Mouse (Mus musculus) B cell, adult 2 months (primary cell): ENCODE results near the gene Pknox1.

ENCODE experiments used
- DNase-seq, 2 experiments: peaks; one replicate each; pipeline ENCODE4 v3.0.0; 2022

Gene Pknox1

DNA sequence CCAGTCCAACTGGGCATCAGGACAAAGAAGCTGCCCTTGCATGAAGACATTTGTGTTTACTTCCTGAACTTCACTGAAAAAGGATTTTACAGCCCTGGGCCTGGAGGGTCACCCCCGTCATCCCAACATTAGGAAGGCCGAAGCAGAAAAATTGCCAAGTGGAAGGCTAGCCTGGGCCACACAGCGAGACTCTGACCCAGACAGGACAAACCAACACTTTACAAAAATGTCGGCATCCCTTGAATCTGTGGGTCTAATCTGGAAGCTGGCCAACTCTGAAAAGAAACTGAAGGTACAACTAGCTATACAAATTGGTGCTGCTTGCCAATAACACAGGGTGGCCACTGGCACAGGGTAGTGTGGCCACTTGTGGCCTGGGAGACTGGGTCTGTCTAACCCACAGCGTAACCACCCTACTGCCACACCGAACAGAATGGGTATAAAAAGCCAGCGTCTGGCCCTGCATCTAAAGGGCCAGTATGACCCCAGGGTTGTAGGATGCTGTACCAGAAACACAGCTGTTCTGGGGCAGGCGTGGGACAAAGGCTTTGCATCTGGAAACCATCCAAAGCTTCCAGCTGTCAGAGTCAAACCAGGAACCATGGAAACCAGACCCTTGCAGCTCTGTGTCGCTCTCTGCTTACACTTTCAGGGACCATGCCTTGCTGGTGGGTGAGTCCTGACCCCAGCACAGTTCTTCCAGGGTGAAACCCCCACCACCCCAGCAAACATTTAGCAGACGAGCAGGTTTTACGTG lies 7.2 kb upstream of the Pknox1 start:
- DNase-seq: no peak

GRCm38 (mm10) chr17:31557947-31558542 lies 6.5 kb upstream of the Pknox1 start:
- DNase-seq: no peak

GRCm38 (mm10) chr17:31559021-31559789 lies 5.3 kb upstream of the Pknox1 start:
- DNase-seq: no peak

- peak; percentile 36 to 41 for DNase-seq
Observed at GRCm38 (mm10) chr17:31563632-31564014, 911 bp upstream of the Pknox1 start.

- DNase-seq: no peak
Observed at GRCm38 (mm10) chr17:31564858-31565140, 265 bp downstream of the Pknox1 start.

DNA sequence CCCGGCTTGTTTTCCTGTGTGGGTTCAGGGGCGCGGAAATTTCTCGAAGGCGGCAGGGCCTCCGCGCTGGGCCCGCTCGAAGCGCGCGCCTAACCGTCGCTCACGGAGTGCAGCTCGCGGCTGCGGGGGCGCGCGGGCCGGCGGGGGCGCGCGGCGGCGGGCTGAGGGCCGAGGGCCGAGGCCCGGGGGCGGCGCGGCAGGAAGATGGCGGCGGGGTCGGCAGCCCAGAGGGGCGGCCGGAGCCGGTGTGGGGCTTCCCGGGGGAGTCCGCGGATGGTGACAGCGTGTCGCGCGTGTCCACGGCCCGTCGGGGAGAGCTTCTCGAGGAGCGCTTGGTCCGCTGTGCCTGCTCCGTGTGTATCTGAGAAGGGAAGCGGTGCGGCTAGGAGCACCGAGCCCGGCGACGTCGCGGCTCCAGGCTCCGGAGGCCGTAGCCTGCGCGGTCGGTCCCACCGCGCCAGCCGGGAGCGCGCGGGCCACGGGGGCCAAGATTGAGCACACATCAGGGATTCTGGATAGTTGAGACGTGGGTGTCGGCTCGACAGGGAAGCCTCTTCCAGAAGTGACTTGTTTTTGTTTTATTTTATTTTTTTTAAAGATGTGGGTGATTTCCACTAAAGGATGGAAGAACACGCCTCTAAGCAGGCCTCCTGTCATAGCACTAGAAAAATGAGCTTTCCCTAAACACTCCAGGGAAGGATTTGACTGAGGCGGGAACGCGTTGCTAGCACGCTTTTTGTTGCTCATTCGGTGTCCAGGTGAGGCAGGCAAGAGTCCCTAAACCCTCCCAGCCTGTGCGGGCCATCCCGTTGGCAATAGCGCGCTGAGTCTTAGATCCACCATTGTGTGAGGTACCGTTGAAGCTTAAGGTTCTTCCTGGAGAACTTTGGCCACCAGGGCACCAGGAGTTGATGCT lies 865 bp downstream of the Pknox1 start:
- DNase-seq: peak; percentile 56 to 65

- no peak for DNase-seq
Observed at GRCm38 (mm10) chr17:31566276-31566675, 1.7 kb downstream of the Pknox1 start.

DNA sequence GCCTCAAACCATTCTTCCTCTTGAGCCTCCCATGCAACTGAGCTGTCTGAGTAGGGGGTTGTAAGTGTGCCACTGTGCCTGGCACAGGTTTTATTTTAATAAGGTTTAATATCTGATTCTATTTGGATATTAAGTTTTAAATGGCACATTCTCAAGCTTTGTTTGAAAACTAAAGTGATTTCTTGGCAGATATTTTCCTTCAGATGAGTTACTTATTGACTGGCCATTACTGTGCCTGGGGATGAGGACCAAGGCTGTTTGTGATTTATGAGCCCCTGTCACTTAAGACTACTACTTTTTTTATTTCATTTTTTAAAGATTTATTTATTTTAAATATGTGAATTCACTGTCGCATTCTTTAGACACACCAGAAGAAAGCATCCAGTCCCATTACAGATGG lies 5.2 kb downstream of the Pknox1 start:
- no peak for DNase-seq

- DNase-seq: peak; percentile 9 to 16
Observed at GRCm38 (mm10) chr17:31570321-31570925, 5.9 kb downstream of the Pknox1 start.

GRCm38 (mm10) chr17:31571689-31572088 lies 7.2 kb downstream of the Pknox1 start:
- DNase-seq: no peak

DNA sequence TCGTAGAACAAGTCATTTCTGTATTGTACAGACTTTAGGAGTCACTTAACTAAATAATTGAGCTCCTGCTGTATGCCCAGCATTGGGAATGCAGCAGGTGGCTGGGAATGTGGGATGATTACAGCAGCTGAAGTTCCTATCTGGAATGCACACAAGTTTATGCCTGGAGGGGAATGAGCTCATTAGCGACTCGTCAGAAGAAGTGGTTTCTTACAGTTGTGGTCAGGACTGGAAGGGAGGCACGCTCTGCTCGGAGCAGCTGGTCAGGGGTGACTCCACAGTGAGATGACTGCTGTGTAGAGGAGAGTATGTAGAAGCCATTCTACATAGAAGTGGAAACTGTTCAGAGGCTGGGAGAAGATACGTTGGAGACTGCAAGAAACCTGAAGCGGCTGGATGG lies 10.1 kb downstream of the Pknox1 start:
- no peak for DNase-seq

DNA sequence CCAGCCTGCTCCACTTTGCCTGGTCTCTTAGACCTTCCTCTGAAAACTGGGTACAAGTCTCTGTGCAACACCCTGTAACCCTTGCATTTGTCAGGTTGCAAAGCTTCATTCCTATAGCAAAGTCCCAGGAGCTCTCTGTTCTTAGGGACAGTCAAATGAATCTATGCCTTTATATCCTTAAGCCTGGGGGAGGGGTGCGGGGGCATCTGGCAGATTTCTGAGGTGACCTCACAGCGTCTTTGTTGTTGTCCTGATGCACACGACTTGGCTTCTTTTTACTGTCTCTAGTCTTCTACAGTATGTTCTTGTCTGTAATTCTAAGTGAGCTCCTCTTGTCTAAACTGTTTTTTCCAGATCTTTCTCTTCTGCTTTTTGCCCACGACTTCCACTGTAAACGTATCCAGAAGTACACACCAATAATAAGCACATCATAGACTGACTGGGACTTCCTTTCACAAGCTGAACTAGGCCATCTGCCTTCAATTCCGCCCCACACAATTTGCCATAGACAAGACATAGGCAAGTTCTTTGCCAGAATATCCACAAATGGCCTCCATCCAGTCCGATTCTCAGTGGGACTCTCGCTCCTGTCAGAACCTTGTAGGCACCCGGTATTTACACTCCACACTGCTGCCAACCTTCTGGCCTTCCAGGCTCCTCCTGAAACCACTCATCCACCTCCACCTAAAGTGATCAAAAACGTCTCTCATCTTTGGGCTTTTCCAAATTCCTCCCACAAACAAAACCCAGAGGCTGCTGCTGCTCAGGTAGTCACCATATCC lies 12.1 kb downstream of the Pknox1 start:
- no peak for DNase-seq

DNA sequence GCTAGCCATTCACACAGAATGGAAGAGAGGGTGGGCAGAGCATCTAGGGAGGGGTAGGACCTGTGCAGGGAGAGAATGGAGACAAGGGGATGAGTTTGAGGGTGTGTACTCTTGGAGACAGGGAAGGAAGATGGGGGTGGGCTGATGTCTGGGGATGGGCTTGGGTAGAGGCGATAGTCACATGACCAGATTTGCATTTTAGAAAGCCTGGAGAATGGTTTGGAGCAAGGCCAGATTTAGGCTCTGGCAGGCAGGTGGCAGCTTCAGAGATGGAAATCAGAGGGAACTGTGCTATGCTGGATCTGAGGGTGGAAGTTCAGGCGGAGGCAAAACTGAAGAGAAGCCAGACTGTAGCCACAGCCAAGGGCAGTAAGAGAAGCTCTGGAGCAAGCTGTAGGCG lies 15.8 kb downstream of the Pknox1 start:
- DNase-seq: no peak

- no peak for DNase-seq
Observed at GRCm38 (mm10) chr17:31583185-31583584, 18.7 kb downstream of the Pknox1 start.

DNA sequence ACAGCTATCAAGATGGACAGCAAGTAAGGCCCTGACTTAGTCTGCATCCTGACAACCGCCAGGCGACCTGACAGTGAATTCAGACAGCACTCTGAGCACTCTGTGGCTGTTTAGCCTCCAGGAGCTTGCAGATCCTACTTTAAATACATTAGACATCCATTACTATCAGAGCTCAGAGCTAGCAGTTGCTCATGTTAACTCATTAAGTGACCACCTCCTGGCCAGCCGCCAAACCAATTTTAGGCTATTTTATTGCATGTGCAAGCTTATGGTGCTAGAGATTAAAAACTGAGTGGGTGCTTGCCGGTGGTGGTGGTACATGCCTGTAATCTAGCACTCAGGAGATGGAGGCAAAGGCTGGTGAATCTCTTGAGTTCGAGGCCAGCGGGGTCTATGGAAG lies 19.2 kb downstream of the Pknox1 start:
- DNase-seq: no peak

- DNase-seq: no peak
Observed at GRCm38 (mm10) chr17:31588115-31588514, 23.6 kb downstream of the Pknox1 start.

GRCm38 (mm10) chr17:31588726-31589125 lies 24.2 kb downstream of the Pknox1 start:
- DNase-seq: no peak

GRCm38 (mm10) chr17:31590846-31591245 lies 26.3 kb downstream of the Pknox1 start:
- no peak for DNase-seq

DNA sequence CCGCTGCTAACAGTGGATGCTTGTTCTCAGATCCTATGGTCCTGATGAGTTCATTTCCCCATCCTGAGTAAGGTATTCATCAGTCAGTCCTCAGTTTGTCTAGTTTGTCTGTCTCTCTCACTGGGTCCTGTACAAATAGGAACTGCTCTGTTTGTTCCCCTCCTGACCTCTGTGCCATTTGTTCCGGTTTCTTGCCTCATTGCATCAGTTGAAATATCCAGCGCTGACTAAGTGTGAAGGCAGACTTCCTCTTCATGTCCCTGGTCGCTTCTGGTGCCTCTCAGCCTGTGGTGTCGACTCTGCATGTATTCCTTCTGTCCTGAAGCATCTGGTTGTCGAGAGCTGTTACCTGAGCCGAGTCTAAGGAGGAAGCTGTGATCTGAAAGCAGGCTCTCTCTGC lies 30.1 kb downstream of the Pknox1 start:
- peak; percentile 42 to 45 for DNase-seq

- peak; percentile 24 to 27 for DNase-seq
Observed at GRCm38 (mm10) chr17:31595077-31595476, 30.5 kb downstream of the Pknox1 start.

DNA sequence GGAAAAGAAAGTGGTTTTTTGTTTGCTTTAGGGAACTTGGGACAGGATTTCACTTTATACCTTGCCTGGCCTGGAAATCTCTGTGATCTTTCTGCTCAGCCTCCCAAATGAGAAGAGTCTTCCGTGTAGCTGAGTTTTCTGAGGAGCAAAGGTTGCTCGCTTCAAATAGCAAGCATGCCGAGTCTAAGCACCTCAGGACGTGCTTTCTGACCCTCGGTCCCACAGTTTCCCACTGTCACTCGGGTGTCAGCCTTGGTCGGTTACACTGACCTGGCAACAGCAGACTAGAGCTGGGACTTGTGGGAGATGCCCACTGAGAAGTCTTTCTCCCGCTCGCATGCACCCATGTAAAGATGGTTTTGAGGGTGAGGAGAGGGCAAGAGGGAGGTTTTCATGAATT lies 33.4 kb downstream of the Pknox1 start:
- no peak for DNase-seq

DNA sequence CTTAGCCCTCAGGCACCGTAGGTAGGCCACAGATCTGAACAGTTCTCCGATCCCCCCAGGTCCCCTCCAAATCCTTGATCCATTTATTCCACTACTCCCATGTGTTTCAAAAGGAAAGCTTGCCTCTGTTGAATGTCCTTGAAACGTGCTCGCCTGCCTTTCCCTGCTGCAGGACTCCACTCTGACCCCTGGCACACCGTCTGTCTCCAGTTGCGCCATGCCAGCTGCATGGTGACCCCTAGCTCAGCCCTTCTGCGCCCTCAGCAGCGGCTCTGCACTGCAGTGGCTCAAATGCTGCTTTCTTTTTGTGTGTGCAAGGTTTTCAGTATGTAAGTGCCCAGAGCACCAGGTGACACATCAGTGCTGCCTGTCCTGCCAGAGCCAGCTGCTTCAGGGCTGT lies 34.1 kb downstream of the Pknox1 start:
- no peak for DNase-seq
